Mouse (Mus musculus) kidney, adult 9 months (tissue): ENCODE measurements at regions not wholly inside any gene's neighbourhood (a gene's known extent, or its start where the extent isn't known, plus 50 kb on each side); places are given as distances from the start of the nearest gene placed in this dataset.
A peak's percentile ranks its signal among the peaks of the same experiment; 100 is the strongest.
"Not testable (repeated sequence)": the region's sequence is repeated elsewhere in the genome, so short reads cannot be mapped to it uniquely, and the experiment has no call there.

Experiments
- DNase-seq: peaks from one replicate; pipeline ENCODE4 v3.0.0; 2022

DNA sequence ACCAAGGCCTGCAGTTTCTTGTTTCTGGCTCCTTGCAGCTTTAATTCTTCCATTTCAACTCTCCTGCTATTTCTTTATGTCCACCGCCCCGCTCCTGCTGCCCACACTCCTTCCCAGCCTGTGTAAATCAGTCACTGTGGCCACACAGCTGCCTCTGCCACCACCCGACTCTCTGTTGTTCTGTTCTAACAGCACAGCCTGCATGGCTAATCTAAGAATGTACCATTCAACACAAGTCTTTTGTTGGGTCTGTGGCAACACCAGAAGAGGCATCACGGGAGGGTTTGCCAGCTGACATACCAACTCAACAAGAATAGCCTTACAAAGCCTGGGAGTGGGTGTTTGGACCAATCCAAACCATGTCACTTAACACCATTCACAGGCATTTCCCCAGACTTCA, 264.9 kb upstream of the Pum3 start:
- no peak for DNase-seq

DNA sequence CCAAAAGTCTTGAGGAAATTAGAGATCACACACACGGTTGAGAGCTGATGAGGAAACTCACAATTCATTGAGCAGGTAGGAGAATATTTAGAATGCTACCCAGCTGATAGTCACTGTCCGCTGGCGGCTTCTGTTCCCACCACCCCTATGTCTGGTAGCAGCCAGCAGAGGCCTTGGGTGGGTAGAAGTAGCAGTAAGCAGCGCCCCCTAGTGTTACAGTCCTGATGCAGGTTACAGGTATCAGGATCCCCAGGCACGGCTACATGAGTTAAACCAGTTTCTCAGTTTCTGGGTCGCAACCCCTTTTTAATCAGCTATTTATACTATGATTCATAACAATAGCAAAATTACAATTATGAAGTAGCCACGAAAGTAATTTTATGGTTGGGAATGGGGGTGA, 264.1 kb upstream of the Pum3 start:
- no peak for DNase-seq

DNA sequence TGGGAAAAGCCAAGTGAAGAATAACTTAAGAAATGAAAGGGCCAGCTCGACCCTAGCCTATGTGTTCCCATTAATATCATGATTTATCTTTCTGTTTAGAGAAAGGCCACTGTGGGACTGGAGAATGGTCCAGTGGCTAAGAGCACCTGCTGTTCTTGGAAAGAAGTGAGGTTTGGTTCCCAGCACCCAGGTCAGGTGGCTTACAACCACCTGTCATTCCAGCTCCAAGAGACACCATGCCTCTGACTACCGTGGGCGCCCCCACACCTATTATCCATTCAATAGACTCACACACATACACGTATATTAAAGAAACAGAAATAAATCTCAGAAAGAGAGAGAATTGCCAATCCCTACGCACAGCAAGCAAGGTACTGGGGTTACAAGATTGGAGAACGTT, 263.3 kb upstream of the Pum3 start:
- DNase-seq: no peak

DNA sequence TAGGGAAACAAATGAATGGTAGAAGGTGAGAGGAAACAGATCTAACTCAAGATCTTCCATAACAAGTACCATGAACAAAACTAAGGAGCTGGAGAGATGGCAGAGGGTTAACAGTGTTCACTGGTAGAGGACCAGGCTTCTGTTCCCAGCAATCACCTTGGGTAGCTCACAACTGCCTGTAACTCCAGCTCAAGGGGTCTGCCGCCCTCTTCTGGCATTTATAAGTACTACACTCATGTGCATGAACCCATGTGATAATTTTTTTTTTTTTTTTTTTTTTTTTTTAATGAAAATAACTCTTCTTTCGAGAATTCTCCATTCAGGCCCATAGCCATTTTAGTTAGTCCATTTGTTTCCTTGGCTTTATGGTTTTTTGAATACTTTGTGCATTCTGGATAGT, 253.8 kb upstream of the Pum3 start:
- DNase-seq: peak; percentile 1

DNA sequence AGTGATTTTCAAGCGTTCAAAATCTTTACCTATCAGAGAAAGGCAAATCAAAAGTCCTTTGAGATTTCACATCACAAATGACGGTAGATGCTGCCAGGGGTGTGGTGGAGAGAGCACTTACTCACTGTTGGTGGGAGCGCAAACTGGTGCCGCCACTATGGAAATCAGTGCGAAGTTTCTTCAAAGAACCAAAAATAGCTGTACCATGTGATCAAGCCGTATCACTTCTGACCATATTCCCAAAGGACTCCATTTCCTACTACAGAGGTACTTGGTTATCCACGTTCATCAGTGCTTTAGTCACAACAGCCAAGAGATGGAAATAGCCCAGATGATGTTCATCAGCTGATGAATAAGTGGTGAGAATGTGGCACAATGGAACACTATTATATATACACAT, 249.8 kb upstream of the Pum3 start:
- DNase-seq: no peak

DNA sequence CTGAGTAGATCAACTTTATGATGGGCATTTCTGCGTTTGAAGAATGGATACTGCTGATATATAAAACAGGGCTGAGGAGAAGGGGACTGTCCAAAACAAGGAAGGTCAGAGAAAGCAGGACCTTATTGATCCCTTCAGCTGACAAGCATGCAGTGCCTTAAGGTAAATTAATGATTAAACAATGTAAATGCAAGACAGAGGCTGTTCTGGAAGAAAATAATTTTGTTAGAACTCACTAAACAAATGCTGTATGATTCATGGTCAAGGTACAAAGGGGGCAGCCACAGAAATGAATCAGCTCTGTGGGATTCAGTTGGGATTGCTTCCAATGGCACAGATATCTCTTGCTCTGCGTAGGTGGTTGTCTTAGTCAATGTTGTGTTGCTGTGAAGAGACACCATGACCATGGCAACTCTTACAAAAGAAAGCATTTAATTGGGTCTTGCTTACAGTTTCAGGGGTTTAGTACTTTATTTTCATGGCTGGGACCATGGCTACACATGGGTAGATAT, 243.1 kb upstream of the Pum3 start:
- no peak for DNase-seq

DNA sequence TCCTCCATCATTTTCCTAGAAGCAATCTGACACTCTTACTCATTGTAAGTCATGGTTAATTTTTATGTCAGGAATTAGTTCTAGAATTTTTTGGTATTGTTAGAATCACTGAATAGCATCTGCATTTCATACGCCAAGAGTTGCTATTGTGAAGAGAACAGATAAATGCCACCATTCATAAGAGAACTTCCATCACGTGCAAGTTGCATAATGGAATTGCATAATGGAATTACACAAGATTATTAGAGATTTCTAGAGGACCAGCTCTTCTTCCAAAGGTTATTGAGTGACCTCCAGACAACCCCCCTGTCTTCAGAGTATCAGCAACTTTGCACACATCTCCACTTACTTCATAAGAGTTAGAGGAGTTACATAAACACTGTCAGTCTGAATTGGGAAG, 233.7 kb upstream of the Pum3 start:
- DNase-seq: no peak

DNA sequence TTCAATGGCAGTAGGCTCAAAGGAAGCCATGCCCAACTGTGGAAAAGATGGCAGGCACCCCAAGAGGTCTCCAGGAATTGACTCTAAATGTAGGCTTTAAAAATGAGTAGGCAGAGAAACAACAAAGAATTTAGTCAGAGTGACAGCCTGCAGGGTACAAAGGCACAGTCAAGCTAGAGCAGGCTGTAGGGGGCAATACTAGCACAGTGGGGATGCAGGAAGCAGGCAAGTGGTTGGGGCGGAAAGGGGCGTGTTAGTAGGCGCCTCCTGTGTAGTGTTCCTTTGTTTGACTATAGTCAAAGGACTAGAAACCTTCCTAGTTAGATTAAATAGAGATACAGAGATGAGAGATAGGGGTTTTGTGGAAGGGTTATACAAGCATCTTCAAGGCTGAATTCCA, 211.4 kb upstream of the Pum3 start:
- no peak for DNase-seq

DNA sequence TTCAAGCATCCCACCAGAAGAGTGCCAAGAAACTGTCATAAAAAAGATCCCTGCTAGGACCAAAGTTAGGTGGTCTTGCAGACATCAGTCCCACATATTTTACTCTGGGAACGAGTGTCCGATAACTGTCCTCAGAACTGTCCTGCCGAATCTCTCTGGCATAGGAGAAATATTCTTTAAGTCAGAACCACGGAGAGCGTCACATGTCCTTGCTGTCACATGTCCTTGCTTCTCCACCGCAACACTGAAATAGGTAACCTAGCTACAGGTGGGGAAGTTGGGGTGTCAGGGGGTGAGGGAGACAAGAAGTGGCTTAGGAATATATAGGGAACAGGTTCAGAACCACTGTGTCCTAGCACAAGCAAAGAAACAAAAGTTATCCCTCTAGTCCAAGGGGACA, 203.5 kb upstream of the Pum3 start:
- DNase-seq: no peak

DNA sequence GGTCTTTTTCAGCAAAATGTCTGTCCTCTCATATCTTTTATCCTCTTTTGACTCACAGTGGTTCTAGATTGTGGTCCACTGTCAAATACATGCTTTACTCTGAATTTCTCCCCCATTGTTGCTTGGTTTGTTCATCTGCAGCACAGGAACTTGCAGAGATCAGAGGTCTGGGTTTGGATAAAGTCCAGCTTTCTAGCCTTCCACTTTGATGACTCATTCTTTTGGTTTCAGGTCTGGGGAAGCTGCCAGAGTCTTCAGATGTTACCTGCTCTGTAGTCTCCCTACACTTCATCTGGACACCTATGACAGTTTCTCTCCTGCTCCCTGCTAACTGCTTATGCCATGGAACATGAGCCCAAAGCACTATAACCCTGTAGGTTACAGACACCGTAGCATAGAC, 198.0 kb upstream of the Pum3 start:
- no peak for DNase-seq

DNA sequence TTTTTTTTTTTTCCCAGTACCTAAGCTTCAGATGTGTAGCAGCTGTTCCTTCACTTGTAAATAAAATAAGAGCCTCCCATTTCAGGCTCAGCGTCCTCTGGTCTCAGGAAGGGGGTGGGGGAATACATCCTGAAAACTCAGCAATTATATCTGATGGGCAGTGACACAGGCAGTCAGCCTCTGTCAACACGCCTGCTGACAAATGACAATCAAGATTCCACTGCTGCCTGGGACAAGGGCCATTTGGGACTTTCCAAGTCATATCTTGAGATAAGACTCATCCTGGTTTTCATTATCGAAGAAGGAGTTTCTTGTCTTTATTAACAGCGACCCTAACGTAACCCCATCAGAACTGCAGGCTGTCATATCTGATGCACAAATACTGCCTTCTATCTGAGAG, 187.9 kb upstream of the Pum3 start:
- no peak for DNase-seq

DNA sequence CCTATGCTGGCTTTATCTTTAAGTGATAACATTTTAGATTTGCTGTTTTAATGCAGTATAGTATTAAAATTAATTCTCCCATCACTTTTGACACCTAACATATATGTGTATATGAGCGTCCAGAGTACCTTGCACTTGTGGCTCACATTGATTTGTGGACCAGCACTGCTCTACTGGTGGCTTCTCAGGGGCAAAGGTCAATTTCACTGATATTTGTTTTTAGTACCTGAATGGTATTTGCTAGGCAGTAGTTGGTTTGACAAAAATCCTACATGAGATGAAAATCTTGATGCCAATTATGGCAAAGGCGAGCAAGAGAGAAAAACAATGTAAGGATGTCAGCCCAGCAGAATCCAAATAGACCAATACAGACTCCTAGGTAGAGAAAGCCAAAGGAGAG, 177.3 kb upstream of the Pum3 start:
- no peak for DNase-seq

DNA sequence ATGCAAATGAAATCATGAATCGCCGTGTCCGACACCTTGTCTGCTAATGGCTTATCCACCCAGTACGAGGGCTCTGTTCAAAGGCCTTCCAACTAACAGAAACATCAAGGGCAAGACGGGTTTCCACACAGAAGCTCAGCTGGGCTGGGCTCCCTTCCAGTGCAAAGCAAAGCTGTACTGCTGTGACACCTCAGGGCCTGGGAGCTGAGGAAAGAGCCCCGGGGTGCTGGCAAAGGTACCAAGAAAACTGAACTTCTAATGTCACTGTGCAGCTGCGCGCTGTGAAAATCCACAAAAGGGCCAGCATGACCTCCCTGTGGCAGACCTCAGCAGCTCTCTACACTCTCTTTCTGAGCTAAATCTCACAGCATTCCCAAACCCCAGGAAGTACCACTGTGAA, 173.7 kb upstream of the Pum3 start:
- DNase-seq: no peak

DNA sequence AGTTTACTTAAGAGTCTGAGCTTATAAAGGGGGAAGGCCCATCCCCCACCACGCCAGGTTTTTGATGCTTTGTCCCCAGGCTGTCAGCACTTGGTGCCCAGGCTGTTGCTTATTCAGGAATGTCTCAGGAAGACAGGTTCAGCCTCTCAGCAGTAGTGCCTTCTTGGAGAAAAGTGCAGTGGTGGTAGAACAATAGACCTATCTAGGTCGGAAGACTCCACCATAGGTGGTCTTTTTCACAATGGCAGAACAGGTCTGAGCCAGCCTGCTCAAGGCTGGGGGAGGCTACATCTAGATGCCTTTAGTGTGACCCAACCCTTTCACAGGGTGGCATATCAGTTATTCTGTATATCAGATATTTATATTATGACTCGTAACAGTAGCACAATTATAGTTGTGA, 171.9 kb upstream of the Pum3 start:
- no peak for DNase-seq

DNA sequence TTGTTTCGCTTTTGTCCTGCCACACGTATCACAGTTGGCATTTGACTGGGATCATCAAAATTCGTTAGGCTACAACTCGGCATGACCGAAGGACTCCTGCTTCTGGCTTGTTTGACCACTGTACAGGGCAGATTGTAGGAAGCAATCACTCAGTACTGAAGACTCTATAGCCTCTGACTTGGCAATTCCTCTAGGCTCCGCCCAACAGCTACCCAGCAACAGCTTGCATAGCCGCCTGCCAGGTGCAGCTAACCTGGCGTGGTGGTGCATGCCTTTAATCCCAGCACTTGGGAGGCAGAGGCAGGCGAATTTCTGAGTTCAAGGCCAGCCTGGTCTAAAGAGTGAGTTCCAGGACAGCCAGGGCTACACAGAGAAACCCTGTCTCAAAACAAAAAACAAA, 170.8 kb upstream of the Pum3 start:
- not testable (repeated sequence) for DNase-seq

DNA sequence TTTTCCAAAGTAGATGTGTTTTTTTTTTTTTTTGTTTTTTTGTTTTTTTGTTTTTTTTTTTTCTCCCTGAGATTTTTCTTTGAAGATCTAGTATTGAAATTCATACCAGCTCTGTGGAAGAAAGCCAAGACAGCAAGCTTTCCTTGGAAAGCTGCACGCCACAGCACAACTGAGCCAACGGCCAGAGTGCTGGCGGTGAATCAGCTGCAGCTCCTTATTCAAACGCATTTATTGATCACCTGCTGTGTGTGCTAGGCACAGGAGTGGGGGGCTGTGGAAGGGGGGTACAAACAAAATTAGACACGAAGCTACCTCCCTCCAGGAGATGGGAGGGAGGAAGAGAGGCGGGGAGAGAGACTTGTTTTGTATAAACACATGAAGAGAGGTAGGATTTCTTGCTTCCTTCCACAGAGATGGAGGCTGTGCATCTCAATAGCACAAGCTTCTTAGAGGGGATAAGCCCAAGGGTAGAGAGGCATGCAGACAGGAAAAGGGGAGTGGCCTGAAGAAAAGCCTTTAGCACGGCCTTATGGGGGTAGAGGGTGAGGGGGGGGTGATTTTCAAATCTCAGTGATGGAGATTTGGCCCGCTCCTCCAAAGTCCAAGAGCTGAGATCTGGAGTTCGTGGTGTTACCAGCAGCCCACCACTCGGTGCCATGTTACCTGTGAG, 170.1 kb upstream of the Pum3 start:
- no peak for DNase-seq

DNA sequence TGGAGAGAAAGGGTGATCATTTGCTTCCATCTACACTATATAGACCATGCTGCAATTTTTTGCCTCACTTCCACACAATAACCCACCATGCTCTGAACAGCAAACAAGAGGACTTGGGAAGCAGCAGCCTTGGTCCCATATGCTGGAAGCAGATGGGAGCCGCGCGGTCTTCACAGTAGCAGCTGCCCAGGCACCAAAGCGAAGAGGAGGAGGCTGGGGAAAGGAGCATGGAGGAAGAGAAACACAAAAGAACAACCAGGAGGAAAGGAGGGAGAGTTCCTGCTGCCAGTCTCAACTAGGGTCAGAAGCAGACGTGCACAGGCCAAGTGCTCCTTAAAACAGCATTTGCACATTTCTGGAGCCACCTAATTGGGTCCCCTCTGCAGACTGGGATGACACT, 168.7 kb upstream of the Pum3 start:
- no peak for DNase-seq

DNA sequence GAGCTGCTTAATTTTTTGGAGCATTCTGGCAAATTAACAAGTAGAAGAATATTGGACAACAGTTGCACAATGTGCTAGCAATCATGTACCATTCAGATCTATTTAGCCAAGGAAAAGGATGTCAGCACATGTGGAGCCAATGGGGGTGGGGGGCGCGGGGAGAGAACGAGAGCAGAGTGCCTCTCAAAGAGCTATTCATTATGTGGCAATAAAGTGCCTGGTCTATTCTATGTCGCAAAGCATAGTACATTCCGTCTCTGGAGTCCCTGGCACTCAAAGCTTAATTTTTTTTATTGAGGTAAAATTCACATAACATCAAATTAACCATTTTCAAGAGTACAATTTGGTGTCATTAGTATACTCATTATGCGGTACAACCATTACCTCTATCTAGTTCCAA, 155.9 kb upstream of the Pum3 start:
- no peak for DNase-seq

DNA sequence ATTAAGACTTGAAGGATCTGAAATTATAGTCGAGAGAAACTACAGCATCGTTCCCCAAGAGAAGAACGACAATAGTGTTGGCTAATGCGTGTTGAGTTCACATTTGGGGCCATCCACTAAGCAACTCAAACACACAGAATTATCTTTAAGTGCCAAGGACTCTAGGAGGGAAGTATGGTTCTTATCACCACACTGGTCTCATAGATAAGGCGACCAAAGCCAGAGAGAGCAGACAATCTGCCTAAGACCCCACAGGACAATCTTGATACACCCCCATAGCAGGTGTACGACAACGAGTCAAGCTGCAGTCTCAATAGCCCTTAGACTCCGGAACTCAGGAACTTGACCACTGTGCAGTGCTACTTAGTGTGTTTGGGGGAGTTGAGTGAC, 152.5 kb upstream of the Pum3 start:
- no peak for DNase-seq

DNA sequence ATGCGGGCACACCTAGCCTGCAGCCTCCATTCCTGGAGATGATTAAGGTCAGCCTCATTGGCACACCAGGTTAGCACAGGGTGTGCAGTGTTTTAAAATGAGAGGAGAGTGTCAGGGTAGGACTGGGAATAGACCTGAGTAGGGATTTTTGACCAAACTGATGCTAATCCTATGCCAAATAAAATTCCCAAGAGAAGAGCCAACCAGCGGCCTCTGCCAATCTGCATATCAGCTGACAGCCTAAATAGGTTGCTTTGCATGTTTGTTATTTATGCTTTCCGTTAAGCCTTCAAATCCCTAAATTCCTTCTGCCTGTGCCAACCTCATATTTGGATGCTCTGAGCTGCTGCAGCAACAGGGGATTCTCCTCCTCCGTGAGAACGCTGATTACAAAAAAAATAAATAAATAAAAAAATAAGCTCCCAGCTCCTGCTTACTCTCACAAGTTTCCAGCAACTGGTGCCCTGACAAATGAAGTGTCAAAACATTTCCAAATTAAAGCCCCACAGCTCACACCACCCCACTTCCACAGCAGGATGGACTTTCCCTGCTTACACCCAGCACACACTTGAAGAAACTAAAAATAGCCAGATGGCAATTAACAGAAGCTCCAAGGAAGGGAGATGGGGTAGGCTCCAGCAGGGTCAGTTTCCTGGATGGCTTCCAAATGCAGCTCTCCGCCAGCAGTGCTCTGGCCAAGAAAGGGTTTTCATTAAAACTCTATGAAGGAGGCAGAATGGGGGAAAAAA, 151.9 kb upstream of the Pum3 start:
- DNase-seq: no peak

DNA sequence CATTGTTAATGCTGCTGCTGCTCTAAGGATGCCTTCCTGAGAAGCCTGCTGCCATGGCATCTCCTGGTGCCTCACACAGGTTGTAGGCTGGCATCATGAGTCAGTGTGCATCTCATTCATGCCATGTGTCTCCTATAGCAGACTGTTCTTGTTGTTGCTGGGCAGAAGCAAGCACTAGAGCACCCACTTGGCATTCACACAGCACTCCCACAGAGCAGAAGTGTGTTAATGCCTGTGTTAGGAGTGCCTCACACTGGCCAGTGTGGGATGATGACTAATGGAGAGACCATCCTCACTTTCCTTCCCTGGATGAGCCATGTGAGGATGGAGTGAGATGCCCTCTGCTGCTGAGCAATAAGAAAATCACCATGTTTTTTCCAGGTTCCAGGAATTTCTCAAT, 146.9 kb upstream of the Pum3 start:
- no peak for DNase-seq

DNA sequence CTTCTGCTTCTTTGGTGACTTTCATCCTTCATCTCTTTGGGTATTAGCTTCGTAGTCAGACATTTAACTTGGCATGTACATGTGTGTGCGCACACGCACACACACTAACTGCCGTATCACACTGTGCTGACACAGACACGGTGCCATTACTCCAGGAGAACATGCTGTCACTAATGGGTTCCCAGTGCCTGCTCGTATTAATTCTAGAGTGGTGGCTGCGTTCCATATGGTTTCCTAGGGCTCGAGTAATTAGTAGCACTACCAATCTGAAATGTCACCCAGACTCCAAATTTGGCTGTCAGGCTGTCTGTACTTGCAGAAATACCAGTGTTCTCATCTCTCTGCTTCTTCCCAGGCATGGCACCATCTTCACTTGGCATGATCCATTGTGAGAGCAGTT, 137.3 kb upstream of the Pum3 start:
- DNase-seq: no peak

DNA sequence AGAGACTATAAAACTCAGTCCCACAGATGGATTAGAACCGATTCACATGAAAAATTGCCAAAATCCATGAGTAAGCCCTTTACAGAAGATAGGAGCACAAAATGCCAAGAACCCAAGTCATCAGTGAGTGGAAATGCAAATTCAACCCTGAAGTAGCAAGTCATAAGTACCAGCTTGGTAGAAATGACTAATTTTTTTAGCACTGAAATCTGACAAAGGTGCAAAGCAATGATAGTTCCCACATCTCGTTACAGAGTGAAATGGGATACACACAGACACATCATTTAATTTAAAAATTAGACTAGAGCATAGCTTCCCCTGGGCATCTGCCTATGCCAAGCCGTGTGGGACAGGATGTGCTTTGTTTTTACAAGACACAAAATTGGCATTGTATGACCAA, 136.4 kb upstream of the Pum3 start:
- no peak for DNase-seq

DNA sequence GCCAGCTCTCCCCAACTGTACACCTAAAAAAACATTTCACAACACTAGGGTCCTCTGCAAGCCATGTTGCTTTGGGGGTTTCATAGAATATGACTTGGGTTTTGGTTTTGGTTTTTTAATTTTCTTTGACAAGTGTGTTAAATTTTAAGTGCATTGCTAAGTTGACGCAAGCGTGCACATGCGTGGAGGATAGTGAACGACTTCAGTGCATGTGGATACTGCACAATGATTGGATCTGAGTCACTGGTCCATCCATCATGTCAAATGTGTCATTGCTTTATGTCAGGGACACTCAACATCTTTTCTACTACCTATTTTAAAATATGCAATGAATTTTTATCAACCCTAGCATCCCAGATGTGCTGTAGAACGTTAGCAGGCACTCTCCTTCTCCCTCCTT, 134.5 kb upstream of the Pum3 start:
- no peak for DNase-seq

DNA sequence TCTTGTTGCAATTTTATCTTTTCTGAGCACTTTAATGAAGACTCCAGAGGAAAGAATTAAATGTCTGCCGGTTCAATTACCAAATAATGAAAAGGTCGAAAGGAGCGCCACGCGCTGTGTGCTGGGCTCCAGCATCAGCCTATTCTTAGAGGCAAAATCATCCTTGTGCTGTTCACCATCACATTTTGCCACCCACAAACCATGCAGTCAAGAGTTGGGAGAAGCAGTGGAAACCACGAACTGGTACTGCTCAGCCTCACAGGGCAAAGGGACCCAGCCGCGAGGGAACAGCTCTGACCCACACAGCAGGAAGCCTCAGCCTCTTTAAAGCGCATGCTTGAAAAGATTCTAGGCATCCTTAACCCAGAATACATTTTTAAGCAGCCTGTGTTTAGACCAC, 134.0 kb upstream of the Pum3 start:
- DNase-seq: no peak
